Mouse (Mus musculus) cortical plate, adult 2 months (tissue): ENCODE measurements around the gene Rgs14.

ENCODE experiments used
- CTCF ChIP-seq: fragments of 200-500 bp; IDR thresholded peaks from 2 replicates; pipeline ENCODE4 v1.5.1; 2011; ENCODE audit warnings: mild to moderate bottlenecking, control low read depth, low read length; ENCODE audit not compliant: insufficient read depth; ENCODE audit errors: extremely low read depth
- POLR2A ChIP-seq: fragments of 200-500 bp; IDR thresholded peaks from 2 replicates; pipeline ENCODE4 v1.6.1; 2011; ENCODE audit warnings: mild to moderate bottlenecking, low read length, control low read depth; ENCODE audit not compliant: insufficient read depth; ENCODE audit errors: extremely low read depth

- TF ChIP-seq CTCF (no peak), POLR2A (no peak)
Observed at GRCm38 (mm10) chr13:55329683-55330566, 39.6 kb upstream of the Rgs14 start, which contains the start of gene Mxd3.
